Mouse (Mus musculus): ENCODE results near the gene Nav2.

The Nav2 gene

DNA sequence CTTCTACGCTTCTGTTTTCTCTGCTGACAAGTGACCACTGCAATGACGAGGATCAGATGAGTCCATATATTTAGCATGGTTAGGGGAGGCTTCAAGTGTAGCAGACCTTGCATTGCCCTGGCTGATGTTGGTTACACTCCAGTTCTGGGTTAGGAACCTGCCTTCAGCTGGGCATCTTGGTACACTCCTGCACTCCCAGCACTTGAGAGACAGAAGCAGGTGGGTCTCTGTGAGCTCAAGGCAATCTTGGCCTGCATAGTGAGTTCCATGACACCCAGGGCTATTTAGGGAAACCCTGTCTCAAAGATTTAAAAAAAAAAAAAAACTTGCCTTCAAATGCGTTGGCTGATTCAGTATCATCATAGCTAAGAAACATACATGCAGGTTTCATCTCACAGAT is 450.6 kb downstream of the Nav2 start:
- WGBS, result 76% methylated on average over 3 of the region's 3 CpGs

GRCm38 (mm10) chr7:49360597-49360996 is 452.1 kb downstream of the Nav2 start:
- 42% methylated on average over 3 of the region's 3 CpGs for WGBS

- 51% methylated on average over 9 of the region's 9 CpGs for WGBS
Observed at GRCm38 (mm10) chr7:49361465-49362090, 453.1 kb downstream of the Nav2 start.

- 53% methylated on average over 13 of the region's 13 CpGs for WGBS
Observed at GRCm38 (mm10) chr7:49364486-49365162, 456.1 kb downstream of the Nav2 start.

- WGBS, result 54% methylated on average over 5 of the region's 5 CpGs
Observed at GRCm38 (mm10) chr7:49368590-49368989, 460.1 kb downstream of the Nav2 start.

DNA sequence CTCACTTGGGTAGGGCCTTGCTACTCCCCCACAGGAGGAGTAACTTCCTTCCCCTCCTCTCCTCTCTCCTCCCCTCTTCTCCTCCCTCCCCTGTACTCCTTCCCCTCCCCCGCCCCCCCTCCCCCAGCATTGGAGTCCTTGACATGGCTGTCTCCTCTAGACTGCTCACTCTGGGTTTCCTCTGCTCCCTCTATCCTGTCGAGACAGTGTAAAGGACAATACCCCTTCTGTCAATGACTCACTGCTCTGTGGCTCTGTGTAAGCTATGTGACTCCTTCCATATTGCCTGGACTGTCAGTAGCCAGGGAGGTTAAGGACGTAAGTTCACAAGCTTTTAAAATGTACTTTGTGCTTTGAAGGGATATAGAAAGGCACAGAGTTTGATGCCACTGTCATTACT is 460.5 kb downstream of the Nav2 start:
- 58% methylated on average over 3 of the region's 3 CpGs for WGBS

GRCm38 (mm10) chr7:49369809-49370473 is 461.4 kb downstream of the Nav2 start:
- 72% methylated on average over 10 of the region's 10 CpGs for WGBS

DNA sequence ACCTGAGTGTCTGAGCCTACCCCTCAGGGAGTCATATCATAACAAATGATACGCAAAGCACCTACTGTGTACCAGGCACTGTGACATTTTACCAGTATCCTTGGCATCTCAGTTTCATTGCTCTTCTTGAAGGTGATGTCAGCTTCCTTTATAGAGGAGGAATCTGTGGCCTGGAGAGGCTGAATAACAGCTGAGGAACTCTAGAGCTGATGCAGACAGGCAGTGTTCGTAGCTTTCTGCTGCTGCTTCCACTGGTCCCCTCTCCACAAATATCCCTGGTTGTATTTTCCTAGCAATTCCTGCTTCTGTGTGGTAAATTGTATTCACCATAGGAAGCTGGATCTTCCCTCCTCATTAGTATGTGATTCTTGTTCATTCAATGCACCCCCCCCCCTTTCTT is 462.8 kb downstream of the Nav2 start:
- WGBS, result 75% methylated on average over 2 of the region's 2 CpGs

GRCm38 (mm10) chr7:49371972-49372371 is 463.5 kb downstream of the Nav2 start:
- WGBS, result 53% methylated on average over 7 of the region's 7 CpGs

- WGBS, result 46% methylated on average over 1 of the region's 1 CpGs
Observed at GRCm38 (mm10) chr7:49373173-49373572, 464.7 kb downstream of the Nav2 start.

DNA sequence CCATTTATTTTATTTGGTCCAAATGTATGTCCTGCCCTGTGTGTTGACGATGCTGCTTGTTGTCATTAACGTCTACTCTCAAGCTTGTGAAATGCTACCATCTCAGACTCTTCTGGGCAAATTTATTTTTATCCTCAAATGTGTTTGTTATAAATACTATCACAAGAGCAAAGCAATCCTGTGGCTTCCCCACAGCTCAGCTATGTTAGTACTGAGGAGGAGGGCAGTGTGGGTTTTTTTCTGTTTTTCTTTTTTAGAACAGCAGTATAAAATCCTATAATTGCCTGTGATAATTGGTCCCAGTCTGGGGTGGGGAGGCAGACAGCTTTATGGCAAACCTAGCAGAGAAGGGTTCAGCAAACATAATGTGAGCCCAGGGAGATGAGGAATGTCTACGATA is 465.1 kb downstream of the Nav2 start:
- 44% methylated on average over 3 of the region's 3 CpGs for WGBS

- 25% methylated on average over 9 of the region's 9 CpGs for WGBS
Observed at GRCm38 (mm10) chr7:49375499-49375974, 467.0 kb downstream of the Nav2 start.

- 79% methylated on average over 5 of the region's 5 CpGs for WGBS
Observed at GRCm38 (mm10) chr7:49378608-49379007, 470.1 kb downstream of the Nav2 start.

GRCm38 (mm10) chr7:49380940-49381339 is 472.4 kb downstream of the Nav2 start:
- 76% methylated on average over 9 of the region's 9 CpGs for WGBS

DNA sequence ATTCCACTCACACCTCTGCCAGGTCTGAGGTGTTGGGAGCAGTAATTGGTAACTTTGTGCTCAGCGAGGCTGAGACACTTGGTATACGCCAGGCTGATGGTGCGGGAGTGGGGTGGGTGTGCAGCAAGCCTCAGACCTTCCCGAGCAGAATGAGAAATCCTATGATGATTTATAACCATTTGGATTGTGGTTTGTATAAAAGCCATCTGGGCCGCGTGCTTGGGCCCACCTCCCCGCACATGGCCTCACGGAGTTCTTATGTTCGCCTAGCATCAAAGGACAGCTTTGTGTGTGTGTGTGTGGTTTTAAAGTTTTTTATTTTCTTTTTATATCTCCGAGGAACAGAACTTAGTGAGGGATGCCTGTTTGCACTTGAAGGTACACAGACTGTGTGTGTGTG is 474.4 kb downstream of the Nav2 start:
- 51% methylated on average over 10 of the region's 10 CpGs for whole genome bisulfite sequencing

- 87% methylated on average over 2 of the region's 2 CpGs for WGBS
Observed at GRCm38 (mm10) chr7:49388137-49388536, 479.6 kb downstream of the Nav2 start.

DNA sequence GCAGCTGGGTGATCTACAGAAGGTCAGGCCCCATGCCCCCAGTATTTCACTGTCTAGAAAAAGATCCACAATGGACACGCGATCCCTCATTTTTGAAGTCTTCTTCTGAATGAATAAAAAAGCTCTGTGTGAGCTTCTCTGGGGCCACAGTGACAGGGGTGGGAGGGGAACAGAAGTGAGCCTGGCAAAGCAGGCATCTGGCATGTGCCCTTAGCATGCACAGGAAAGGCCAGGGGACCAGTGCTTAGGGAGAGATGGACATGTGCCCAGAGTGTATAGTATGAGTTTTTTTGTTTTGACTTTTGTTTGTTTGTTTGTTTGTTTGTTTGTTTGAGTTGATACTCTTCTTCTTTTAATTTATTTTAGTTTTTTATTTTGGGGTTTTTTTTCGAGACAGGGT is 481.8 kb downstream of the Nav2 start:
- WGBS, result 75% methylated on average over 3 of the region's 3 CpGs

- 50% methylated on average over 9 of the region's 9 CpGs for WGBS
Observed at GRCm38 (mm10) chr7:49390829-49391228, 482.3 kb downstream of the Nav2 start.

GRCm38 (mm10) chr7:49392180-49392579 is 483.7 kb downstream of the Nav2 start:
- 54% methylated on average over 3 of the region's 3 CpGs for WGBS

GRCm38 (mm10) chr7:49392834-49393233 is 484.3 kb downstream of the Nav2 start:
- WGBS, result 50% methylated on average over 3 of the region's 3 CpGs

DNA sequence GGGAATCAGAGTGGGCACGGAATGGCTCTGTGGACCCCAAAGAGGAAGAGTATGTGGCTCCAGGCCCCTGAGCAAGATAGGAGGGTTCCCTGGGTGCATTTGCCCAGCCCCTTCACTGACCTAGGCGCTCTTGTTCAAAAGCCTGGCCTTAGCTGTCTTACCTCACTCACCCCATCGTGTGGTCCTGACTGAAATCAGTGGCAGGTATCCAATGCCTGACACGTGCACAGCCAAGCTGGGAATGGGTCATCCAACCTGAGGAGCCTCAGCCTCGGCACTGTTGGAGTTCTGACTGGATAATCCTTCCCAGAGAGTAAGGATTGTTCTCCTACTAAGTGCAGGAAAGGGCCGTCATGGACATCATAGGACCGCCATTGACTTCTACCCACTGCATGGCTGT is 485.3 kb downstream of the Nav2 start:
- 83% methylated on average over 7 of the region's 7 CpGs for WGBS

DNA sequence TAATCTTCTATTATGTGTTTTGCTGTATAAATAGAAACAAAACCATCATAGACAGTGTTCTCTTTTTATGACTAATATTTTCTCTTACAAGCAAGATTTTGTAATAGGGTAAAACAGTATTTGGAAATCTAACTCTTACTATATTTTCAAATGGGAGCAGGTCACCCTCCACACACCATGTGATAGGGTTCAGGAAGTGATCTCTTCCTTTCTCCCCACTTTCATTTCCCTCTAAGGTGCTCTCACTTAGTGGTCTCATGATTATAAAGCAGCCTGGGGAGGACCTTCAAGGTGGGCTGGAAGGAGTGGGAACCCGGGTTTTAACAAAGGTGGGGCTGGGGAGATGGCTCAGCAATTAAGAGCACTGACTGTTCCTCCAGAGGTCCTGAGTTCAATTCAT is 487.7 kb downstream of the Nav2 start:
- WGBS, result 69% methylated on average over 1 of the region's 1 CpGs

DNA sequence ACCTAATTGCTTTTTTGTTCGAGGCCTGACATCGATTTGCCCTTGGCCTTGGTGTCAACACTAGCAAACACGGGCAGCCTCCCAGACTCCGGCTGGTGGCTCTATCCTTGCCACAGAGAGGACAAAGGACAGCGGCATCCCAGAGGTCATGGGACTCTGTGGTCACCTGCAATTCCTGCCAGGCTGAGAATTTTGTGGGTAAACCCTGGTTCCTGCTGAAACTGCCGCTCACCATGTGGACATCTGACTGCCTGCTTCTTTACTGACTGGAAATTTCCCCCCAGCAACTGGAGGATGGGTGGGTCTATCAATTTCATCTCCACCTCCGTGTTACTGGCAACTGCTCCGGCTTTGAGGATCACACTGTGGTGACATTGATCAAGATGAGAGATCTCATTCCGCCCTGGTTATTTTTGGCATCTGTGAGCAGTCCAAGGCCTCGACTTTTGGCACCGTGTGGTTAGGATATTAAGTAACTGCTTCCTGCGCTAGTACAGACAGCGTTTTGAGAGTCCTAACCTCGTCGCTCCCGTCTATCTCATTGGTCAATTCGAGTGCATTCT is 489.0 kb downstream of the Nav2 start:
- 58% methylated on average over 17 of the region's 17 CpGs for WGBS
